Mouse (Mus musculus) heart, adult 9 months (tissue): Measurements from ENCODE around the gene Olfr633.
"Not testable (repeated sequence)": the region's sequence is repeated elsewhere in the genome, so short reads cannot be mapped to it uniquely, and the experiment has no call there.

Experiments
- DNase-seq, 2 experiments: peaks; one replicate each; pipeline ENCODE4 v3.0.0; 2022; ENCODE audit warnings: low spot score in 2 of 2

The Olfr633 gene

DNA sequence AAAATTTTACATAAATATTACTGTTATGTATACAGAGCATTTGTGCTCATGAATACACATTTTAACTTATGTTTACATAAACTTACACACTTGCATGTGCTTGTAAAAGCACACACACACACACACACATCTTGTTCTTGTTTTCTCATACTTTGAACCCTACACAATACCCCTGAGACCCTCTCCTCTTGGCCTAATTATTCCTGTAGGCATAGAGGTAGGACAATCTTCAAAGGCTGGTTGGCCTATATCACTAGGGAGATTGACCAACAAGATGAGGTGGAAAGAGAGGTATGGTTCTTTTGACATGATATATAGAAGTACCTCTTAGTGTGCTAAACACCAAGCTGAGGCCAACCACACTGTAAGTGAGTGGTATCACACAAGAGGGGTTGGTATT lies at the start of gene Olfr633:
TSS of gene Olfr633 (plus strand) at position 301 of the 400 bp plus-strand sequence.
- no peak for DNase-seq

DNA sequence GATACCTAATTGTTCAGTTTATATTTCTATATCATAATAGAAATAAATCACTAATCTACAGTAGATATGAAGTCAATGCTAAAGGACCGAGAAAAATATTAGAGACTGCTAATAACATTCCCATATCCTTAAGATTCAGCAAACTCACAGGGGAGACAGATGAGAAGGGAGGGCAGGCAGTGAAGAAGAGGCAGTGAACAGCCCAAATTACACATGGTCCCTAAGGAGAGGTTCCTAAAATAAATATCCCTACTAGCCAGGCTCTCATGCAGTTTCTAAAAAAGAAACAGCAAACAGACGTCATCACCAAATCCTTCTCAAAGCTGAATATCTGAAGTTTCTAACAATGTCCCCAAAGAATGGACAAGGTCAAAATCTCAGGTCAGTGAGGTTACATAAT lies 41.0 kb upstream of the Olfr633 start, which contains the start of gene Olfr65:
TSS of gene Olfr65 (plus strand) at position 301 of the 400 bp plus-strand sequence.
- DNase-seq = peak in 1 of 2 experiments; percentile 14

DNA sequence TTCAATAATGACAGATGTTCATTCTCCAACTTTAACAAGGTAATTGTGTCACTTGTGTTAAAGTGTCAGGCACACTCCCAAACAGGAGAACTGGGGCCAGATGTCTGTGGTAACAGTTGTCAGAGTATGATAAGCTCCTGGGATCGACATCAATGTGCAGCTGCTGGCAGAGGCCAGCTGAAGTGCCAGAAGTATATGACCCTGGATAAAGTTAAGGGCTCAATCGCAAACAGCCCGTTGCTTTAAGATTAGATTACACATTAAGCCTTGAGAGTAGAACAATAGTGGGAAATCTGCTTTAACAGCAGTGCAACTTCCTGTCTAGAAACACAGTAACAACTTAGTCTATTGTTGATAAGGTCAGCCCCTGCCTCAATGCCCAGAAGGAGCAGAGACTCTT lies 34.2 kb upstream of the Olfr633 start:
- DNase-seq = no peak

DNA sequence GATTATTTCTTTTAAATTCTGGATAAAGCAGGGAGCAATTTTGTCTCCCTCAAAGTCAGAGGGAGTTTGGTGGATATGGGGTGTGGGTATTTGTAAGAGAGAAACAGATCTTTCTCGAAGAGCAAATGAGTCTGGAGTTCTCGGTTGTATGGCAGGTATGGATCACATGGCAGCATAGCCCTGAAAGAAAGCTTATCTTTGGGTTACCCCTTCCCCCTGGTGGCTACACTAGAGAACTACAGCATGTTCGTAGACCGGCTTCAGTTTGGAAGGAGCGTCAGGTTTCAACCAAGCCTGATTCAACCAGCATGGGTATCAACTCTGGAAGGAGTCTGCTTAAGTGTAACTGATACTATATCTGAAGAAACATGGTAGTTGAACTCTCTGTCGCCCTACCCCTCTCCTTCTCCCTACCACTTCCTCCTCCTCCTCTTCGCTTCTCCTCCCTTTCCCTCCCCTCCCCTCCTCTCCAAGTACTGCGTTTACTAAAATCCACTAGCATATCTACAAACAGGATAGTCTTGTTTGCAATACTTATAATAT lies 31.2 kb upstream of the Olfr633 start:
- no peak for DNase-seq

DNA sequence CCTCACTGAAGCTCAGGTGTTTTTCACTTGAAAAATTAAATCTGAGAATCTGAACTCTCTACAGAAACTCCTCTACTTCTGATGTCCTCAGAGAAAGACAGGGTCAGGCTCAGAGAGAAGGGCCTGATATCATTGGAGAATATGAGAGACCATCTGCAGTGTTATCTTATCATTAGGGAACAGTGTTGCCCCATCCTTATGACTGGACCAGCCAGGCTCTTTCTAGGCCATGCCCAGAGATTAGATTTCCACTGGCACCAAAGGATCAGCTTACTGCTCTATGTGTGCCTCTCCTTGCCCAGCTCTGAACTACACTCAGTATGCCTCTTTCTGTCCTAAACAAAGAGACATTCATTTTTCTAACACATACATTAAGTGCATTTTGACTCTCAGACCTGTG lies 28.9 kb upstream of the Olfr633 start:
- no peak for DNase-seq

DNA sequence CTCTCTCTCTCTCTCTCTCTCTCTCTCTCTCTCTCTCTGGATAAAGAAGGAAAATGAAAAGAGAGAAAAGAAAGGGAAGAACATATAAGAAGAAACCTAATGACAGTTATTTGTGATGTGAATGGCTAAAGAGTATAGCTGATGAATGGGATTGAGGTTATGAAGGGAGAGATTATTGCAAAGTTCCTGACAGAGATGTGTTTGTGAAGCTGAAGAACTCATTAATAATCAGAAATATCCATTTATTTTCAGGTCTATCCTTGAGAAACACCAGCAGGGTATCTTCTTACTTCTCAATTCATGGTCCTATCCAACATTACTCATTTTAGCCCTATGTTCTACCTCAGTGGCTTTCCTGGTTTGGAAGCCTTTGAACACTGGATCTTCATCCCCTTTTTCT lies 15.7 kb upstream of the Olfr633 start, which contains the start of gene Olfr631:
TSS of gene Olfr631 (plus strand) at position 301 of the 400 bp plus-strand sequence.
- no peak for DNase-seq

DNA sequence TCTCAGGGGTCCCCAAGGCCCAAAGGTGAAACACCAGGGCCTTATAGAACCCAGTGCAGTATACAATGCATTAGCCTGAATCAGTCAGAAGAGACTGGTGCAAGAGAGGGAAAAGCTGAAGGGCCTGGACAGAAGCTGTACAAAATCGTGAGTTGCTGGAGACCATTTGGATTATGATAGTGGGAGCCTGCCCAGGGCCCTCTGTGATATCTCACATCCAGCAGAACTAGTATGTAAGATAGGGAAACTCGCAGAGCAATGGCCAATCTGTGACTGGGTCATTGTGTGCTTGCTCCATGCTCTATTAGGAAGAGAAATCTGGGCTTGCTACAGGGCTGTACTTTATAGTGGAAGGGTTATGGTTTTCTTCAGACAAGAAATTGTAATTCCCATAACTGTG lies 10.0 kb upstream of the Olfr633 start, which contains the start of gene Olfr632:
TSS of gene Olfr632 (plus strand) at position 84 of the 400 bp plus-strand sequence.
- DNase-seq = no peak

DNA sequence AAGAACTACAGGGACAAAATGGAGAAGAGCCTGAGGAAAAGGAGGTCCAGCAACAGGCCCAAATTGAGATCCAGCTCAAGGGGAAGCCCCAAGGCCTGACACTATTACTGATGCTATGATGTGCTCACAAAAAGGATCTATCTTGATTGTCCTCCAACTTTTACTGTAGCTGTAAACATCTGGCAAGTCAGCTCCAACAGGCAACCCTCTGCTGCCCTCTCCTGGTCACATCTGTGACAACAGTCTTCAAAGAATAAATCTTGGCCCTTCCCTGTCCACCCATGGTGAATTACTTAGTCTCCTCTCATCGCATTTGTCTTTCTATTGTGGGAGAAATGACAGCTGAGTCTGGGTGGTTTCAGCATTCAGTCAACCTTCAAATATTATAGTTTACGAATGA lies 1.5 kb upstream of the Olfr633 start:
- DNase-seq = no peak

DNA sequence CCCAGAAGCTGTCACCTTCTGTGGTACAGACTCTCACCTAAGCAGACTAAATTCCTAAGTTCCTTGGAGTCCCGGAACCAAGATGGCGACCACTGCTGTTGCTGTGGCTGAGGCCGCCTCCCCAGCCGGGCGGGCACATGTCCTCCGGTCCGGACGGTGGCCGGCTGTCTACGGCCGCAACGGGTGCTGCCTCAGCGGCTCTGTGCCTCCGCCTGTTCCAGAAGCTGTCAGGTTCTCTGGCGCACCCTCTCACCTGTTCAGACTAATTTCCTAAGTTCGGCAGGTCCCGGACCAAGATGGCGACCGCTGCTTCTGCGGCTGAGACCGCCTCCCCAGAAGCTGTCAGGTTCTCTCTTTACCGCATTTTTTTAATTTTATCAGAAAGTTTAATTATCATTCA lies 22.6 kb downstream of the Olfr633 start:
- not testable (repeated sequence) for DNase-seq

DNA sequence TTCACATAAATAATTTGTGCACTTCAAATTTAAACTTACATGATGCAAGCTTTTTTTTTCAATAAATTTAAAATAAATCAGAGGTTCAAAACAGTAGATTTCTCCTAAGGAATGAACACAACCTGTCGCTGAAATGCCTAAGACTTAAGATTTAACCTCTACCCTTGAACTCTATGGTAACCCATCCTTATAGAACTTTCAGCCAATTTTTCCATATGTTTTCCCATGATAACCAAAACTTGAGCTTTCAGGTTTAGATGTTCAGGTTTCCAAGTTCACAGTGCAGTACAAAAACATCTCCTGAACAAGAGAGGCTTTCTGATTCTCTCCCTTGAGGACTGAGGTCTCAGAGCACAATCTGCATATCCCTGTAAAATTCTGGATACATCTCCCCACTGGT lies 26.6 kb downstream of the Olfr633 start, which contains the start of gene Olfr635:
TSS of gene Olfr635 (plus strand) at position 301 of the 400 bp plus-strand sequence.
- no peak for DNase-seq

DNA sequence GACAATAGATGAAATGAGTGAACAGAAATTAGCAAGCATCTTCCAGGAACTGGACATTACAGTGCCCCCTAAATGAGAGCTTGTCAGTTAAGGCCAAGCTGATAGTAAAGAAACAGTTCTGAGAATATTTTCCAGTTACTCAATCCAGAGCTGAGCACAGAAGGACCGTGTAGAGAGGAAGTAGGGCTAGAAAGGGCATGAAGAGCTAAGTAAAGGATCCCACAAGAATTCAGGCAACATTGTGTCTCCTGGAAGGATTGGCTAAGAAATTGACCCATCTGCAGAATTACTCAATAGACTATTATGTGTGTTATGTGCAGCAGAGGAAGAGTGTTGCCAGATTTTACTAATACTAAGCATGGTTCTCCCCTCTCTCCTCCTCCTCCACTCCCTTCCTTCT lies 27.5 kb downstream of the Olfr633 start:
- no peak for DNase-seq

DNA sequence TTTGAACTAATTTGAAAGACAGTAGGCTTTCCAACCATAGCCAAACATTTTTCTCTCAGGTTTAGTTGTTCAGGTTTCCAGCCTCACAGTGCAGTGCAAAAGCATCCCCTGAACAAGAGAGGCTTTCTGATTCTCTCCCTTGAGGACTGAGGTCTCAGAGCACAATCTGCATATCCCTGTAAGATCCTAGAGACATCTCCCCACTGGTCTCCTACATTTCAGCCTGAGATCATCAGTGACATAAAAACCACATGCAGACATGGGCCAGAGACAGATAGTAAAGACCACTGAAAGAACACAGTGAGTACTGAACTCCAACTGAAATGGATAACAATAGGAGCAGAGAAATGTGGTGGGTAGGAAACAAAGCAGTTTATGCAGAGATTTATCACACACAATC lies 54.2 kb downstream of the Olfr633 start, which contains the start of gene Olfr638:
TSS of gene Olfr638 (plus strand) at position 301 of the 400 bp plus-strand sequence.
- DNase-seq = no peak
